Mouse (Mus musculus) embryo, embryonic 10.5 days (tissue): ENCODE measurements around the gene Ptprcap.
"Not testable (repeated sequence)": the region's sequence is repeated elsewhere in the genome, so short reads cannot be mapped to it uniquely, and the experiment has no call there.

Experiments
- DNase-seq: peaks from one replicate; pipeline ENCODE4 v3.0.0-alpha.2; 2015; ENCODE audit warnings: low spot score

Gene Ptprcap

DNA sequence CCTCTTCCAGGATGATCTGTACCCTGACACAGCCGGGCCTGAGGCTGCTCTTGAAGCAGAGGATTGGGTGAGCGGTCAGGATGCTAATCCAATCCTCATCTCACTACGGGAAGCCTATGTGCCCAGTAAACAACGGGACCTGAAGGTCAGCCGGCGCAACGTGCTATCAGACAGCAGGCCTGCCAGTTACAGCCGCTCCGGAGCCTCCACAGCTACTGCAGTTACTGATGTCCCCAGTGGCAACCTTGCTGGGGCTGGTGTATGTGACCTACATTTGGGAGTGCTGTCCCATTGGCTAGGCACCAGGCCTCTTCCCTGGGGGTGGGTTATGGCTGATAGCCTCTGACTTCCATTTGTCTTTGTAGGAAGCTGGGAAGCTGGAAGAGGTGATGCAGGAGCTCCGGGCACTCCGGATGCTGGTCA is at the start of gene Ptprcap:
TSS of gene Ptprcap (plus strand) at position 373 of the 423 bp plus-strand sequence.
- no peak for DNase-seq

DNA sequence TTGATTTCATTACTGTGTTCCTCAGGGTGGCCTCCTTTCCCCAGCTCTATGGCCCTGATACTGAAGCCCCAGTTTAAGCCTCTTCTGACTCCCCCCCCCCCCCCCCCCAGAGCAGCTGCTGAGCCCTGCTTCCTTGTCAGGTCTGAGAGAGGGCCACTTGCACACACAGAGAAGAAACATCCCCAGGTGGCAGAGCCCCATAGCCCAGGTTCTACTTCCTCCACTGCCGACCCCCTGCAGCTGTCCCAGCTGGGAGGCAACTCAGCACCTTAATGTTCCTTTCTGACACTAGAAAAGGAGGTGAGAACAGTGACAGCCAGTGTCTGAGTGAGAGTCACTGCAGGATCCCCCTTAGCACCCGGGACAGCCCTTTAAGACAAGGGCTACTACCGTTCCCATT is 49.6 kb upstream of the Ptprcap start:
- DNase-seq, result no peak

DNA sequence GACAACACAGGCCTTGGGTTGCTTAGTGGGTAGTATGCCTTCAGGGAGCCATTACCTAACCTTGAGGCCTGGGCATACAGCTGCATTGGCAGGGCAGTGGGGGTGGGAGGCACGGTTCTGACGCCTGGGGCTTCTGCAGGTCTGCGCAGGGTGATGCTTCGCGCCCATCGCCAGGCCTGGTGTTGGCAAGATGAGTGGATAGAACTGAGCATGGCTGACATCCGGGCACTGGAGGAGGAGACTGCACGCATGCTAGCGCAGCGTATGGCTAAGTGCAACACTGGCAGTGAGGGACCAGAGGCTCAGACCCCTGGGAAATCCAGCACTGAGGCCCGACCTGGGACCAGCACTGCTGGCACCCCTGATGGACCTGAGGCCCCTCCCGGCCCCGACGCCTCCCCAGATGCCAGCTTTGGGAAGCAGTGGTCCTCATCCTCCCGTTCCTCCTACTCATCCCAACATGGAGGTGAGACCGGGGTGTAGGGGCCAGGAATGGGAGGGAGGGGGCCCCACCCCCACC is 48.7 kb upstream of the Ptprcap start:
- no peak for DNase-seq

DNA sequence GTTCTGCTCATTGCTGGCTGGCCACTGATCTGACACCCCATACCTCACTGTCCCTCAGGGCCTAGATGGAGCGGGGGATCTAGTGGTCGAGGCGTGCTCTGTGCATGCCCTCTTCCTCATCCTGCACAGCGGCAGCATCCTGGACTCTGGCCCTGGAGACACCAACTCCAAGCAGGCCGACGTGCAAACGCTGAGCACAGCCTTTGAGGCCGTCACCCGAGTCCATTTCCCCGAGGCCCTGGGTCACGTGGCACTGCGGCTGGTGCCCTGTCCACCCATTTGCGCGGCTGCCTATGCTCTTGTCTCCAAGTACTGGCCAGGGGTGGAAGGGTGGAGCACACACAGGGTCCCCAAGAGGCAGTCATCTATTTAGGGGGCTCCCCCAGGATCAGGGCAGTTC is 46.8 kb upstream of the Ptprcap start:
- DNase-seq, result no peak

DNA sequence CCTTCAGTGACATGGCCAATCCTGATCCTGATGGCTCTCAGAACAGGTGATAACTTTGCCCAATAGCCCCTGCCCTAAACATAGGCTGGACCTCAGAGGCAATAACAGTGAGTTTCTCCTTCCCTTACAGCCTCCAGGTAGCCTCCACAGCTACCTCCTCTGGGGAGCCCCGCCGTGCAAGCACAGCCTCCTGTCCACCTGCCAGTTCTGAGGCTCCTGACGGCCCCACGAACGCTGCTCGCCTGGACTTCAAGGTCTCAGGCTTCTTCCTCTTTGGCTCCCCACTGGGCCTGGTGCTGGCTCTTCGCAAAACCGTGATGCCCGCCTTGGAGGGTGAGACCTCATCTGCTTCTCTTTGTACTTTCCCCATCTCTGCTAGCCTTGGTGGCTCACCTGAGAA is 44.9 kb upstream of the Ptprcap start:
- no peak for DNase-seq

DNA sequence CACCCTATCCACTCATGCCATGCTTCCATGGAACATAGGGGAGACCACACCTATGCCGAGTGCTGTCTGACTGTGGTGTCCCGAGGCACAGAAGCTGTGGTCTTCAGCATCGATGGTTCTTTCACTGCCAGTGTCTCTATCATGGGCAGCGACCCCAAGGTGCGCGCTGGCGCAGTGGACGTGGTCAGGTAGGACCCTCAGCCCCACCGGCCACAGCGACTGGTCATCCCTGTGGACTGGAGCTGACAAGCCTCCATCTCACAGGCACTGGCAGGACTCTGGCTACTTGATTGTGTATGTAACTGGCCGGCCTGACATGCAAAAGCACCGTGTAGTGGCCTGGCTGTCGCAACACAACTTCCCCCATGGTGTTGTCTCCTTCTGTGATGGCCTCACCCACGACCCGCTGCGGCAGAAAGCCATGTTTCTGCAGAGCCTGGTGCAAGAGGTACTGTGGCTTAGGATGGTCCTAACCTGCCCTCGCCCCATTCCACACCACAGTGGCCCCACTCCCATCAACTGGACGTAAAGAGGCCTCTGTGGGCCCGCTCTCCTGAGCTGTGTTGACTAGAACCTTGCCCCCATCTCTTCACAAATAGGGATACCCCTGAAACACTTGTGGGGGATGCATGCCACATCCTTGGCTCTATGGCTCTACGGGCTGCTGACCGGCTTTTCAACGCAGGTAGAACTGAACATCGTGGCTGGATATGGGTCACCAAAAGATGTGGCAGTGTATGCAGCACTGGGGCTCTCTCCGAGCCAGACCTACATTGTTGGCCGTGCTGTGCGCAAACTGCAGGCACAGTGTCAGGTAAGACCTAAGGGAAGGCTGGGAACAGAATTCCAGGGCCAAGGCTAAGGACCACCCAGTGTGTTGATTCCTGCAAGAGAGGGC is 41.1 kb upstream of the Ptprcap start:
- no peak for DNase-seq

DNA sequence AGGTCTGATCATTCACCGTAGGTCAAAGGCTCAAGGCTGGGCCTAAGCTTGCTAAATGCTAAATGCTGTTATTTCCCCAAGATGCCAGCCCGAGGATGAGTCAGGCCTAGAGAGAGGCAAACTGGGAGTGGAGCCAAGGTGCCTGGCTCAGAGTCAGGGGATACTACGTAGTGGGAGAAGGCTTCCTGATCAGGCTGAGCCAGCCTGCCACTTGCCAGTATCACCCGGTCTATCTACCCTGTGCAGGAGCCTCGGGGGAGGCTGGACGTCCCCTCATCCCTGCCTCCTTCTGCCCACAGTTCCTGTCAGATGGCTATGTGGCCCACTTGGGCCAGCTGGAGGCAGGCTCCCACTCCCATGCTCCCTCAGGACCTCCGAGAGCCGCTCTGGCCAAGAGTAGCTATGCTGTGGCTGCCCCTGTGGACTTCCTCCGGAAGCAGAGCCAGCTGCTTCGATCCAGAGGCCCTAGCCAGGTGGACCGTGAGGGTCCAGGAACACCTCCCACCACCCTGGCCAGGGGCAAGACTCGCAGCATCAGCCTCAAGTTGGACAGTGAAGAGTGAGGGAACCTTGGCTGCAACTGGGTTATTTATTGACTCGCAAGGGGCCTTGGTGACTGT is 40.1 kb upstream of the Ptprcap start:
- no peak for DNase-seq

DNA sequence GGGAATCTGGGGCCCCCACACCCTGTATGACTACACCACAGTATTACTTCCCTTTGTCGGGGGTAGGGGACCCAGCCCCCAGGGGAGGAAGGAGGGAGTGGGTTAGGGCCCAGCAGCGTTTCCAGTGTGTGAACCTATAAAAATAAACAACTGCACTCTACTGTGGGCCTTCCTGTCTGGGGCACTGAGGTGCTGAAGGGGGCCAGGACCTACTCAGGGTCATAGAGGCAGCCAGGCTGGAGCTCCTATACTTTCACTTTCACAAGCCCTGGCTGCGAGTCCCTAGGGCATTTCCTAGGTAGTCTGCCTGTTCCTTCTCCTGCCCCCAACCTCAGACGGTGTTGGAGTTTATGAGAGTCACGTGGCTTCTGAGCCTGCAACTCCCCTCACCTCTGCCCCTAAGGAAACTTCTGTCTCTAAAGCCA is 39.6 kb upstream of the Ptprcap start:
- DNase-seq, result no peak

DNA sequence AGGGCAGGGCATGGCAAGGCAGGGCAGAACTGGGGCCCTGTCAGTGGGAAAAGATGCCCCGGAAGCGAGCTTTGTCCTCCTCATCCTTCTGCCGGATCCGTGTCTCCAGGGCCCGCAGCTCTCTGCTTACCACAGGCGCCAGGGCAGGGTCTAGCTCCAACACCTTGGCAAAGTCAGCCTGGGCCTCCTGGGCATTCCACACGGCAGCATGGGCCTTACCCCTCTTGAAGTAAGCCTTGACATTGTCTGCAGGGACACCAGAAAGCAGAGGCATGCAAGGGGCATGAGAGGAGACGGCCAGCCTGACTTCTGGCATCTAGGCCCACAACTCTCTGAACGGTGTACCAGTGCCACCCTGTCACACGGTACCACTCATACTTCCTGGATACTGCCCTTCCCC is 38.9 kb upstream of the Ptprcap start:
- no peak for DNase-seq

DNA sequence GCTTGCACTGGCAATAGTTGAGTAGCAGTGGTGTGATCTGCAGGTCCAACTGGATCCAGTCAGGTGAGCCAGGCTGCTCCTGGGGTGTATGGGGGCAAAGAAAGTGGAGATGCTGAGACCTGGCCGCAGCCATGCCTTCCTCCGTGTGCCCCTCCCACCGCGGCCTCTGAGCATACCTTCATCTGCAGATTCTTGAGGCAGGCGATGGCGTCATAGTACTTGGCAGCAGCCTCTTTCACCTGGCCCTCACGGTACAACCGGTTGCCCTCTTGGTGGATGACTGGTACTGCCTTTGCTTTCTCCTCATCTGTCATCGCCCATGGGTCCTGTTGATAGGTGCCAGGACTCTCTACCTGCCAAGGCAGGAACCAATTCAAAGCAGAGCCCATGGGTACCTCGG is 38.3 kb upstream of the Ptprcap start:
- DNase-seq, result no peak

DNA sequence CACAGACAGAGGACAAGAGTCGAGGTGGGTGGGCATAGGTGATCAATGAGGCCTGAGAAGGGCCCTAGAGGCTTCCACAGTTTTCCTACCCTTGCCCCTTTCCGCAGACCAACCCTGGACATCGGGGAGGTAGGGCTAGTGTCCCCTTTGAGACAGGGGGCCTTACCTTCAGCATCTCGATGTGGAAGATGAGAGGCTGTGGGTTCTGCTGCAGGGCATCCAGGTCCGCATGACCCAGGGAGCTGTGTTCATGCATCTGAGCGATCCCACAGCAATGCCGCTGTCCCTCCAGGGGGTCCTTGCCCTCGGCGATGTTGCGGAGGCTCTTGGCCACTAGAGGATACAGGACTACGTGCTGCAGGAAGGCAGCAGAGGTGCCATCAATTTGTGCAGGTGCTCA is 37.6 kb upstream of the Ptprcap start:
- DNase-seq, result no peak

DNA sequence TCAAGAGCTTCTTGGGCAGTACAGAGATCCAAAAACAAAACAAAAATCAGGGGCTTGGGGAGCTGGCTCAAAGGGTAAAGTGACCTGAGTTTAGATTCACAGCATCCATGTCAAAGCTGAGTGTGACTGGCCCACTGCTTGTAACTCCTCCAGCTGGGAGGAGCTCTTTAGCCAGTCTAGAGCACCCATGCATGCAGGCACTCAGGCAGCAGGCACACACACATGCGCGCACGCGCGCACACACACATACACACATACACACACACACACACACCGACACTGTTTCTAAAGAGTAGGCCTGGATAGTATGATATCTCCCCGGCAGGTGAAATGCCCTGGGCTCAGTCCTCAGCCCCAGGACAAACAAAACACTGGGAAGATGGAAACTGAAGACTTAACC is 36.4 kb upstream of the Ptprcap start:
- no peak for DNase-seq

DNA sequence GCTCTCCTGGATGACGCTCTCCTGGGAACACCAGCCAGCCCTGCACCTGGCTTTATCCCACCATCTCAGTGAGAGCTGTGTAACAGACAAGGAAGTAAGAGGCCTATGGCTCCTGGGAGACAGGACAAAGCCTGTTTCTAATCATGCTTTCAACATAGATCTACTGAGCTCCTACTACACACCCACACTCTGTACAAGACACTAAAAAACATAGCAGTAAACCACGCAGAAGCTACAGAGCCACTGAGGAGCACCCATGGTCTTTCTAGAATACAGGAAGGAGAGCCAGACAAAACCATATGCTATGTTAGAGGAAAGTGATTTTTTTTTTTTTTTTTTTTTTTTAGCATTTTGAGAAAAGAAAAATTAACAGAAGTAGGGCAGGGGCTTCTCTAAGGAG is 35.1 kb upstream of the Ptprcap start:
- DNase-seq, result no peak

DNA sequence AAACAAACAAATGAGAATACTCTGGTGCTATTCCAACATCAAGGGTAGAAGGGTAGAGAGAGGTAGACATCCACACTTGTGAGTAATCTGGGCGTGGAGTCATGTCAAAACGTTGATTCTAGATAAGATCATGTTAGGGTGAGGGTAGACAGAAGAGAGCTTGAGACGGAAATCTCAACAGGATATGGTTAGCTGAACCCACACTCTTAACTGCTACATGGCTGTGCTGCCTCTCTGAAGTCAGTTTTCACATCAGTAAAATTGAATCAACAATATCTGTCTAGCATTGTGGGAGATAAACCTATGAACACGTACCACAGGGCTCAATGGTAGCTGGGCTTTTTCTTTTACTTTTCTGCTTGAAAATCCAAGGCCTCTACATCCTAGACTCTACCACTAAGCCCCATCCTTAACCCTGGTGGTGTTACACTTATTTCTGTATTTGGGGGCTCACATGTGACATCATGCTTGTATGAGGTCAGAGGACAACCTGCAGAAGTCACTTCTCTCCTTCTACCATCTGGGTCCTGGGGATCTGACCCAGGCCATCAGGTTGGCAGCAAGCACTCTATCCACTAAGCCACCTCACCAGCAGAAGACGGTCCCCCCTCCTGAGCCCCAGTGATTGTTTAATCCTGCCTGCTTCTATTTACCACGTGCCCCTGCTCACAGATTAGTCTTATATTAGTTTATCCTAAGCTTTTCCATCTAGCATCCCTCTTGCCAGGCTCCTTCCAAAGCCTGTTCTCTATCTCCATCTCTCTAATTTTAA is 33.5 kb upstream of the Ptprcap start:
- DNase-seq, result no peak

DNA sequence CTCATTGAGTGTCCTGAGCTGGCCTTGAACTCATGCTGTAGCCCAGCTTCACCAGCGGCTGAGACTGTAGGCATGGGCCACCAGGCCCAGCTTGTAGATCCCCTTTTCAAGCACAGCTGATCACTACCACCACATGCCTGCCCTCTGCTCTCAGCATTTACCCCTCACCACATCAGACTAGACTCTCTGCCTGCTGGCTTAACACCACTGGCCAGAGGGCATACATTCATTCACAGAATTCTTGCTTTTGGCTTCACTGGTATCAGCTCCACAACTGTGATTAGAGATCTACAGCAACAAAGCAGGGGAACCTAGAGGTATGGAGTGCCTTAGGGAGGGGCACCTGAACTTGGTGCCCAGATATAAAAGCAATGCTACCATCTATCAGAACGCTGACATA is 32.9 kb upstream of the Ptprcap start:
- DNase-seq, result no peak

DNA sequence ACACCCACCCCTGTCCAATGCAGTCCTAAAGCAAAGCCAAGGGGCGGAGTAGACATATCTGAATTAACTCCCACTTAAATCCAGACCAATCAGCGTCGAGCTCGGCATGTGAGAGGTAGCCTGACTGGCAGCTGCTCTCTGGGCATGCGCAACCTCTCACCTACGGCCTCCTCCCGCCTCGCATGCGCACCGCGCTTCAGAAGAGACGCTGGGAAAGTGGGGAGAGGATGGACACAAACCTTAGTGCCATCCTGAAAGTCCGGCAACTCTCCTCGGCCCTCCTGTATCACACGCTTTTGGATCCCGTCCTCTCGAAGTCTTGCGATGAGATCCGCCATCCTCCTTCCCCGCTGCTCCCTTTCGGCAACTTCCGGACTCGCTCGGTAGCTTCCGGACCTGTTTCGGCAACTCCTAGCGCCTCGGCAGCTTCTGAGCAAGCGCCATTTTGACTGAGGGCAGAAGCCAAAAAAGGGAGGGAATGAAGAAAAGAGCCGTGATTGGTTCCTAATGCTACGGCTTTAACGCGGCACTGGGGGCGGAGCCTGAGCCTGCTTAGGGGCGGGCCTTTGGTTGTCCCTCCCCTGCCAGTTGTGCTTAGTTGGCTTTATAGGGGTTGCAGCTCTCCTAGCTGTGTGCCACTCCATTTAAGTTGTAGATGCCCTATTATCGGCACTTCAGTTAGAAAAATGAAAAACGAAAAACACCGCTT is 32.2 kb upstream of the Ptprcap start:
- DNase-seq, result peak; percentile 99

DNA sequence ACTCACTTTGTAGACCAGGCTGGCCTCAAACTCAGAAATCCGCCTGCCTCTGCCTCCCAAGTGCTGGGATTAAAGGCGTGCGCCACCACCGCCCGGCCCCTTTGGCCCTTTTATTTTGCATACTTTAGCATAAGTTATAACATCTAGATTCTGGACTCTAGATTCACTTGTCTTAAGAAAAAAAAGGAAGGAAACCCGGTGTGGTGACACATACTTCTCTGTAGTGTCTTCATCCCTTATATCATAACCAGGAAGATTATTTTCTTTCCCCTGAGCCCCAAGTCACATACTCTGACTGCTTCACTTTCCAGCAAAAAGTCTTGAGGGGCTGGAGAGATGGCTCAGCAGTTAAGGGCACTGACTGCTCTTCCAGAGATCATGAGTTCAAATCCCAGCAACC is 31.5 kb upstream of the Ptprcap start:
- DNase-seq, result not testable (repeated sequence)

DNA sequence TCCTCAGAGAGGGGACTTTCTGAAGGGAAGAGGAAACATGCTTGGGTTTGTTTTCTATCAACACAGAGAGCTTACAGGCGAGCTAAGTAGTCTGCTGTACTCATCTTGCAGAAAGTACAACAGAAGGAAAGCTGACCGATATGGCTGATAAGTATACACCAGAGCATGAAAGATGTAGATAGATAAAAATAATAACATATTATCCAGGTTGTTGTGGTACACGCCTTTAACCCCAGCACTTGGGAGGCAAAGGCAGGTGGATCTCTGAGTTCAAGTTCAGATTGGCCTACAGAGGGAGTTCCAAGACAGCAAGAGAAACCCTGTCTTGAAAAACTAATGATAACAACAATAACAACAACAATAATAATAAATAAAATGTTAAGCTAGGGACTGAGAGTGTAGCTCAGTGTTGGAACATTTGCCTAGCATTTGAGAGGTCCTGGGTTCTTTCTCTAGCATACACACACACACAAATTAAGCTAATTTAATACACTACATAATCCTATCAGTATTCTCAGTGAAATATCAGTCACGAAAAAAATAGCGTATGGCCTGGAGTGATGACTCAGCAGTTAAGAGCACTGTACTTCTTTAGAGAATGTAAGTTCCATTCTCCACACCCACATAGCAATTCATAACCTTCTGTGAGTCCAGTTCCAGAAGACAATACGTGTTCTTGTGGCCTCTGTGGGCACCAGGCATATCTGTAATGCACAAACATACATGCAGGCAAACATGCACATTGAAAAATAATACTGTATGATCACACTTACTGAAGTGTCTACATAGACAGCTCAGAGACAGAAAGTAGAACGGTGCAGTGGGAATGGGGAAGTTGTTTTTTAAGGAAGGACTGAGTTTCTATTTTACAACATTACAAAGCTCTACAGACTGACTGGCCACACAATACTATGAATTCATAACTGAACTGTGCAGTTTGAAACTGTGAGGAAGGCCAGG is 30.7 kb upstream of the Ptprcap start:
- DNase-seq, result no peak

DNA sequence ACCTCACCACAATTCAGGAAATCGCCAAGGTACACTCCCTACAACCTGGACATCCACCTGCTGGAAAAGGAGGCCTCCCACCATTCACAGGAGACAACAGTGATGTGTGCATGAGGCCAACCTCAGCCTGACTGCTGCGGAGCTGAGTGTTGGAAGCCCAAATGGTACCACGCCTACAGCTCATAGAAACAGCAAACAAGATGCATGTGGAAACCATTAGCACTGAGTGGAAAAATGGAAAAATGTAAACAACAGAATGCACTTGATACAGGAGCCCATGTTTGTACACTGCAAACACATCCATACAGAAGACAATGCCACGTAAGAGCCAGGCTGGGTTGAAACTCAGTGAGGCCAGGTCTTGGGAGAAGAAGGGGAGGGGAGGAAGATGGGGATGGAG is 29.0 kb upstream of the Ptprcap start:
- DNase-seq, result no peak

DNA sequence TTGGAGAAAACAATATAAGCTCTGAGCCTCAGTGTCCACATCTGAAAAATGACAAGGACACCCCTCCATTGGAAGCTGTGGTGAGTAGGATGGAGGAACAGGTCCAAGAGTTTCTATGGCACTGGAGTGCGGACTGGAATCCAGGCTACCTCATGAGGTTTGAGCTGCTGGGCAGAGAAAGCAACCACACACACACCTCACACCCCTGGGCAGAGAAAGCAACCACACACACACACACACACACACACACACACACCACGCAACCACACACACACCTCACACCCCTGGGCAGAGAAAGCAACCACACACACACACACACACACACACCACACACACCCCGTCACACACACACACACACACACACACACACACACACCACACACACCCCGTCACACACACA is 28.1 kb upstream of the Ptprcap start:
- peak; percentile 27 for DNase-seq
